Mouse (Mus musculus) testis, adult 2 months (tissue): Measurements from ENCODE around the gene Tle6. TPM values are rescaled to one million over a fixed set of nuclear protein-coding genes. Genes with fewer than 3 reads are reported as not detected.

Experiments
- H3K27ac ChIP-seq: fragments of 200-500 bp; 2 replicates; pipeline ENCODE4 v1.5.1; 2012; ENCODE audit warnings: low read depth, low read length; ENCODE audit not compliant: control insufficient read depth, insufficient read depth
- H3K27me3 ChIP-seq: fragments of 200-500 bp; 2 replicates; pipeline ENCODE4 v1.6.1; 2012; ENCODE audit warnings: mild to moderate bottlenecking, low read length, moderate library complexity; ENCODE audit not compliant: control insufficient read depth, insufficient read depth
- H3K36me3 ChIP-seq: fragments of 200-500 bp; 2 replicates; pipeline ENCODE4 v1.6.1; 2012; ENCODE audit warnings: mild to moderate bottlenecking, low read length; ENCODE audit not compliant: control insufficient read depth, insufficient read depth
- H3K4me1 ChIP-seq: fragments of 200-500 bp; 2 replicates; pipeline ENCODE4 v1.6.1; 2012; ENCODE audit warnings: low read length; ENCODE audit not compliant: control insufficient read depth, insufficient read depth
- H3K4me3 ChIP-seq: fragments of 200-500 bp; 2 replicates; pipeline ENCODE4 v1.5.1; 2012; ENCODE audit warnings: low read depth, mild to moderate bottlenecking, low read length, moderate library complexity, mixed read lengths; ENCODE audit not compliant: control insufficient read depth
- CTCF ChIP-seq: fragments of 200-500 bp; IDR thresholded peaks from 2 replicates; pipeline ENCODE4 v1.5.1; 2012; ENCODE audit warnings: low read depth, mild to moderate bottlenecking, inconsistent platforms, low read length, moderate library complexity; ENCODE audit not compliant: control insufficient read depth, insufficient read depth, insufficient replicate concordance
- POLR2A ChIP-seq: fragments of 200-500 bp; IDR thresholded peaks from 2 replicates; pipeline ENCODE4 v1.6.1; 2012; ENCODE audit warnings: low read depth, mild to moderate bottlenecking, inconsistent platforms, low read length, moderate library complexity; ENCODE audit not compliant: control insufficient read depth
- polyA plus RNA-seq: library from polyadenylated mRNA; depleted of rRNA; stranded (reverse); fragments of >200 nt; gene quantifications from 2 replicates; pipeline ENCODE4 v1.2.3, GENCODE M21; 2012

The Tle6 gene
- polyA plus RNA-seq, 1 experiment, result 16.9 TPM

DNA sequence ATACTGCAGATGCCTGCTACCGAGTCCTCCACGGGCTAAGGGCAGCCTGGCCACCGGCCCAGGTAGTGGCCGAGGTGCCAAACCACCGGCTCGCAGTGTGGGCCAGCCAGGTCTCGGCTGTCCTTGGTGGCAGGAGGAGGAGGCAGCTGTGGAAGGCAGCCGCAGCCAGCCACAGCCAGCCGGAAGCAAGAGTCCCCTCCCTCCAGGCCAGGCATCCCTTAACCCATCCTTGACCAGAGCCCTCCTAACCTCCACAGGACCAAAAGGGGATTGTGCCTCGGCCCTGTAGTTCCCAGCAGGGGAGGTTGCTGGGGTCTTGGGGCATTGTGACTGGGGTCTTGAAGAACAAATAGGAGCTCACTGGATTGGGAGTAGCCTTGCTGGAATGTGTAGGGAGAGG is 36.7 kb downstream of the Tle6 start:
- Histone ChIP-seq H3K36me3 (no peaks in the 10 kb centered on the region), H3K27ac (no peak overlapping the region), H3K4me3 (no peak overlapping the region), H3K4me1 (peaks cover 8% of the 10 kb centered on the region), H3K27me3 (no peaks in the 10 kb centered on the region)
- TF ChIP-seq CTCF (no peak), POLR2A (no peak)

- Histone ChIP-seq H3K36me3 (no peaks in the 10 kb centered on the region), H3K27ac (no peak overlapping the region), H3K4me1 (peaks cover 8% of the 10 kb centered on the region), H3K27me3 (no peaks in the 10 kb centered on the region), H3K4me3 (no peak overlapping the region)
- TF ChIP-seq POLR2A (no peak), CTCF (no peak)
Measured at GRCm38 (mm10) chr10:81563481-81563880, 37.4 kb downstream of the Tle6 start.

DNA sequence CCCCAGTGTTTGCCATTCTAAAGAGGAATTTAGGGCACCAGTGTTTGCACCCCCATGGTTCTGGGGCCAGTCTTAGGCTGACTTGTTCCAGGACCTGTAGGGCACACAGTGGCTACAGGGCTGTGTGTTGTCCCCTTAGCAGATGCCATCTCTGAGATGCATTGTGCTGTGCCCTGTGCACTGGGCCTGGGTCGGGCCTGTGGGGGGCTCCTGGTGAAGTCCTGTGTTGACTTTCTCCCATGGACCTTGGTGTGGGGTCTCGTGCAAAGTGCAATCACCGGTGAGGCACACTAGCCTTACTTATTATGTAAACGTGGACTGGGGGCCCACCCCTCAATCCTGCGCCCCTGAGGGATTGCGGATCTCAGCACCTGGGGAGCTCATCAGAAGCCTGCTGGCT is 38.5 kb downstream of the Tle6 start:
- Histone ChIP-seq H3K27me3 (no peaks in the 10 kb centered on the region), H3K36me3 (no peaks in the 10 kb centered on the region), H3K27ac (no peak overlapping the region), H3K4me1 (peaks cover 8% of the 10 kb centered on the region), H3K4me3 (no peak overlapping the region)
- TF ChIP-seq CTCF (no peak), POLR2A (no peak)

GRCm38 (mm10) chr10:81560719-81561459 is 40.0 kb downstream of the Tle6 start:
- Histone ChIP-seq H3K4me1 (peaks cover 8% of the 10 kb centered on the region), H3K27ac (no peak overlapping the region; the same call in 1 of the 2 replicates), H3K36me3 (no peaks in the 10 kb centered on the region), H3K4me3 (peak overlapping the region; percentile 65), H3K27me3 (no peaks in the 10 kb centered on the region)
- TF ChIP-seq CTCF, result no peak
- TF ChIP-seq POLR2A, result no peak

DNA sequence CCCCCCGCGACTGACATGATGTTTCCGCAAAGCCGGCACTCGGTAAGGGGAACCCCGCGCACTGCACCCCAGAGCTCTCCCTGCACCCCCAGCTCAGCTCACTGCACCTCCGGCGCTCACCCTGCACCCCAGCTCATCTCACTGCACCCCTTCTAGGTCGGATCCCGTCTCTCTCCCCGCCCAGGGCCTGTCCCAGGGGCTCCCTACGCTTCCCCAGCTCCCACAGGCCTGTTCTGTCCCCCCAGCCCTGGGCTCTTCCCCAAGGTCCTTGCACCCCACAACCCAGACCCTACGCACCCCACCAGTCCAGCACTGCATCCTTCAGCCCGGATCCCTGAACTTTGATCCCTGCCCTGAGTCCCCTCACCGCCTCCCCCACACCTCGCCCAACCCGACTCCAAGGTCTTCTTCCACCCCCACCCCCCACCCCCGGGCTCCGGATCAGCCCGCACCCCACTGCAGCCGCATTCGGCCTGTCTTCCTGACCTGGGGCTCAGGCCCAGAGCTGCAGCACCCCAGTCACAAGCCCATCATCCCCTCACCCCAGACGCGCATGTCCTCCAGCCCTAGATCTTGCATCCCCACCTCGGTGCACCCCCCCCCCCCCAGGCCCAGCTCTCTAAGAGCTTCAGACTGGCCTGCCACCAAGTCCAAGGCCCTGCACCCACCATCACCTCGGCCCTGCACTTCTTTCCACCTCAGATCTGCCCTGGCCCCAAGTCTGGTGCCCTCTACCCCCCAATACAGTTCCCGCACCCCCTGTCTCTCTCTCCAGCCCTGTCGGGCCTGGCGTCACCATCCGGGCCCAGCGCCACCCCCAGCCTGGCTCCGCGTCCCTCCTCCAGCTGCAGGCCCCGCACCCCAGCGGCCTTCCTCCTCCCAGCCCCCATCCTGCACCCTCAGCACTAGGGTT is 41.0 kb downstream of the Tle6 start:
- H3K4me1 ChIP-seq, result peaks cover 8% of the 10 kb centered on the region
- no peaks in the 10 kb centered on the region for H3K36me3 ChIP-seq
- peak overlapping the region; percentile 72 for H3K27ac ChIP-seq
- H3K27me3 ChIP-seq, result no peaks in the 10 kb centered on the region
- H3K4me3 ChIP-seq, result peak overlapping the region; percentile 65
- no peak for TF ChIP-seq POLR2A
- 0 out of 2 replicates have a peak, but pooled peaks have one; percentile 5 for TF ChIP-seq CTCF

GRCm38 (mm10) chr10:81559163-81559626 is 41.7 kb downstream of the Tle6 start, which contains the start of gene Aes:
Aes (plus strand) TSS chr10:81559488.
- H3K4me1 ChIP-seq, result peaks cover 8% of the 10 kb centered on the region
- H3K27me3 ChIP-seq, result no peaks in the 10 kb centered on the region
- no peaks in the 10 kb centered on the region for H3K36me3 ChIP-seq
- H3K4me3 ChIP-seq, result peak within 1 kb of the TSS; percentile 73
- peak within 1 kb of the TSS; percentile 84 for H3K27ac ChIP-seq
- TF ChIP-seq POLR2A, result no peak
- TF ChIP-seq CTCF, result no peak

- no peaks in the 10 kb centered on the region for H3K27me3 ChIP-seq
- H3K4me1 ChIP-seq, result peaks cover 7% of the 10 kb centered on the region
- TF ChIP-seq POLR2A (no peak), CTCF (no peak)
- no peak overlapping the region for H3K4me3 ChIP-seq
- no peaks in the 10 kb centered on the region for H3K36me3 ChIP-seq
- H3K27ac ChIP-seq, result no peak overlapping the region
Measured at GRCm38 (mm10) chr10:81557491-81557890, 43.4 kb downstream of the Tle6 start.
